Mouse (Mus musculus) urinary bladder, postnatal 36 days (tissue): ENCODE measurements around the gene Prg2.

Experiments
- DNase-seq, 2 experiments: peaks; one replicate each; pipeline ENCODE4 v3.0.0; 2022; ENCODE audit warnings: low spot score in 2 of 2, mixed read lengths in 1 of 2

The Prg2 gene

DNA sequence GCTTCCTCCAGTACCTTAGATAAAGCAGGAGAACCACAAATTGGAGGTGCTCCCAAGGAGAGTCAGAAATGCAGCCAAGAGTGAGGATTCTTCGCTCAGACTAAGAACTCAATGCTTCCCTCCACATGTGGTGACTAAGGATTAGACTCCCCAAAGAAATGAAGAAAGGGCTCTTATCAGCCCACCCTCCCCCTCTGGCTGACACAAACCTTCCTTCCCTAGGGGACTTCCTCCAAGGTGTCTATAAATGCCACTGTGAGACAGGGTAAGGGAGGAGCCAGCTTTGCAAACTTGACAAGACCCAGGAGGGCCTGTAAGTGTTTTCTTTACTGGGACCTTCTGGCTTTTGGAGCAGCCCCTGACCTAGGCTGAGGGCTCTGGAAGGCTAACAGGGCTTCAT lies at the start of gene Prg2:
TSS of gene Prg2 (plus strand) at position 274 of the 400 bp plus-strand sequence.
- DNase-seq, result no peak

DNA sequence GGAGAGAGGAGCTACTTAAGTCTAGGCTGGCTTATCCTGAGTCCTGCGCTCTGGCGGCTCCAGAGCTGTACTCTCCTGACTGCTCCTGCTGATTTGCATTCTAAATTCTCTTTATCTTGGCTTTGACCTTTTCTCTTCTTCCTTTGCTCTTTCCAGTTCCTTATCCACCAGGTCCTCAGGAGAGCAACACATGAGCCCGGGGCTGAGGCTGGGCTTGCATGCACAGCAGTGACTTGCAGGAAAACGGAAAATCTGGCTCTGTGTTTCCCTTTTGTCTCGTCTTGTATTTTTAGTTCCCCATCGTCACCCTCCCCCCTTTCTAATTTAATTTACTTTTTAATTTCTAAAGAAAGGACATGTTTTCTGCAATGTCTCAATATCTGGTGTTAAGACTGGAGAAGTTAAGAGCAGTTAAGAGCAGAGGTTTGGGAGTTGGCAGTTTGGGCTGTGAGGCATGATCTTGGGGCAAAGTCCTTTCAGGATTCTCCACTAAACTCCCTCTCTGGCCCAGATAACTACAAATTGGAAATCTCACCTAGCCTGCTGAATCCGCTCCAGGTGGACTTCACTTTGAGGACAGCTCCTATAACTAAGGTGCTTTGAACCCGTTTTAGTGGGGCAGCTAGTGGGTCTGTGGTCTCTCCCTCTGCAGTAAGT lies 46.1 kb upstream of the Prg2 start:
- no peak for DNase-seq

DNA sequence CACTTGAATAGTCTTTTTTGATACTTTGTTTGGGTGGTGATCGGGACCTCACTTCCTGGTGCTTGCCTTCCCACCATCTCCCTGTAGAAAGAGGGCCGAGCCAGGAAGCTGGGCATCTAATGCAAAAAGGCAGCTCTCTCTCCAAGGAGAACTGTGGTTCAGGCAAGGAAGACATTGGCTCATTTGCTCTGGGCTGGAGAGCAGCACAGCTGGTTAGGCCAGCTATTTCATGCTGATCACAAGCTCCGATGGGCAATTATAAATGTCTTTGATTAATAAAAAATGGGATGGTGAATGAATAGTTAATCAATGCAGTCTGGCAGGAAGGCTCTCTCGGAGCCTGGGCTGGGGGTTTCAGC lies 45.6 kb upstream of the Prg2 start:
- DNase-seq, result no peak

DNA sequence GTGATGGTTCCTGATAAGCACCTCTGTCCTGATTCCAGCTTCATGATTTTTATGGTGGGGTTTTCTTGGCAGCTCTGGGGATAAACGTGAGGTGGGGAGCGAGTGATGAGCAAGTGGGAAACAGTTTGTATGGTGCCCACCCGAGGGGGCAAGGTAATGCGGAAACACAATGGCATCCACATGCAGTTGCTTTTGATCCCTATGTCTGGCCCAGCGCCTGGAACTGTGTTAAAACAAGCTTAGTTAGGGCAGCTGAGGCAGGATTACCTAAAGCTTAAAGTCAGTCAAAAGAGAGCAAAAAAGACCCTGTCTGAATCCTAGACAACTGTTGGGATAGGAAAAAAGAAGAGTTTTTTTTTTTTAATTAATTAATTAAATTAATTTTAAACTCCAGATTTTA lies 45.2 kb upstream of the Prg2 start:
- no peak for DNase-seq

DNA sequence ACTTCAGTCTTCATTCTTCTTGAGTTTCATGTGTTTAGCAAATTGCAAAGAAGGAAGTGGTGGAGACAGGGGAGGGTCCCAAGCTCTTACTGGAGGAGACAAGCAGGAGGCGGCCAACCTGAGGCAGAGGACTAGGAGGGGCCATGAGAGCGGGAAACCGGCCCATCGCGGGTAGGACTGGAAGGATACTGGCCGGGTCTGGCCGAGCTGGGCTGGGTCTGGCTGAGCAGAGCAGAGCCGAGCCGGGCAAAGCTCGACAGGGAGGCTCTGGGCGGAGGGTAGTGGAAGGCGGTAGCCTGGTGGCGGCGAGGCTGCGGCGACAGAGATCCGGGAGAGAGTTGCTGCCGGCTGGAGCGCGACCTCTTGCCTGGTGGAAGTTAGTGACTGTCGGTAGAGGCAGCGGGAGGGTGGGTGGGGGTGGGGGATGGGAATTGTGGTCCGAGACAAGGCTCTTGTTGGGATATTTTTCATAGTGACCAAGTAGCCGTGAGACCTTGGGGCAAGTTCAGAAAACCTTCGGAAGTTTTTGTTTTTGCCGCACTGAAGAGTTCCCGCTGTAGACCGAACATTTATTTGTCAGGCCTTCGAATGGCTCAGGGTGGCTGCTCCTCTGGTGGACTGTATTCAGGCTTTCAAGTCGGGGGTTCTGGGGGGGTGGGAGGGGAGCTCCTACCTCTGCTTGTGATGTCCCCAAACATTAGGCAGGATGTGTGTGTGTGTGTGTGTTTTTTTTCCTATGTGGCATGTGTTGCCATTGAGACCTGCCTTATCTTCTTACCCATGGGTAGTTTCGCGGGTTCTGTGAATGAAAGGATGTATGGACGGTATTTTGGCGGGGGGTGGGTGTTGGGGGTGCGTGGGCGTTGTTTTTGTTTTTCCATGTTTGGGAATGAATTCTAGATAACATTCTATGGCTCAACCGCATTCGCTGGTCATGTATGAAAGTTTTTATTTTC lies 43.5 kb upstream of the Prg2 start, which contains the start of gene Slc43a3:
TSS of gene Slc43a3 (plus strand) at position 106 of the 956 bp plus-strand sequence.
- peak; percentile 64 to 89 for DNase-seq

DNA sequence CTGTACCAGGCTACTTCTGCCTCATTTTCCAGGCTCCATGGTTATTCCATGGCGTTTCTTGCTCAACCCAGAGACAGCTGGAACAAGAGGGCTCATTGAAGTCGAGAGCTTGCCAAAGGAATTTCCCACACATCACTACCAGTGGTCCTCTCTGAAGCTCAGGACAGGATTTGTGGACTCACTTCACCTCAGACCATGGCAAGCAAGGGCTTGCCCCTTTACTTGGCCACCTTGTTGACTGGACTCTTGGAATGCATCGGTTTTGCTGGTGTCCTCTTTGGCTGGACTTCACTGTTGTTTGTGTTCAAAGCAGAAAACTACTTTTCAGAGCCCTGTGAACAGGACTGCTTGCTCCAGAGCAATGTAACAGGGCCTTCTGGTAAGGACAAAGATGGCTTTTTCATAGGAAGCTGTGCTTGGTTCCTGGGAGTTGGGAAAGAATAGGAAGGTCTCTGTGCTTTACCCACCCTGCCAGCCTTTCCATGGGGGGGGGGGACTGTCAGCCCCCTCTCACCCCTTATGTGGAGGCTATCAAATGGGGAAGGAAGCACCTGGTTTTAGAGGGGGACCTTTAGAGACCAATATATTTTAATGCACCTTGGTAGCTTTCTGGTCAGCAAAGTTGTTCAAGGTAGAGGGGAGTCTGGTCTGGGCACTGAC lies 42.6 kb upstream of the Prg2 start:
- DNase-seq, result no peak

DNA sequence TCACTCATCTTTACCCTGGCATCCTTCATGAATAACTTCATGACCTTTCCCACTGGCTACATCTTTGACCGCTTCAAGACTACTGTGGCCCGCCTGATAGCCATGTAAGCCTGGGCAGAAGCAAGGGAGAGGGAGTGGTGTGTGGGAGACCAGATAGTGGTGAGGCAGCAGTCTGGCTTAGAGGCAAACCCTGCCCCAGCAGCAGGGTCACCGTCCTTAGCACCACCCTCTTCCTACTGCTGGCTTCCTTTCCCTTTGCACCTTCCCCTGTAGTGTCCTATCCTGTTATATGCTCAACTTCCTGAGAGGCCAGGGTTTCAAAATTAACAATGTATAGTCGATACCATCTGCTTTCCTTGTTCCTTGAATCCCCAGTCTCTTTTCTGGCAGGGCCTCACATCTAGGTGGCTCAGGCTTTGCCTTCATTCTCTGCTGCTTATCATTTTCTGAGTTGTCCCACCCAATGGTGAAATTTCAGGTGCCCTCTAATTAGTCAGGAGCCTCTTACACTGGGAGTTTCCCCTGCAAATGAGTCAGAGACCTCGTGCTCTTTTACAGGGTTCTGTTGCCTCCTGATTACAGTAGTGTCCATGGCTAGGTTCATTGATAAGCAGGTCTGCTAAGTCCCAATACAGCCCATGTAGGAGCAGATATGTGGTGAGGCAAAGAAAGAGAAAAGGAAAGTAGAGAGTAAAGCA lies 41.9 kb upstream of the Prg2 start:
- peak in 1 of 2 experiments; percentile 27 for DNase-seq

DNA sequence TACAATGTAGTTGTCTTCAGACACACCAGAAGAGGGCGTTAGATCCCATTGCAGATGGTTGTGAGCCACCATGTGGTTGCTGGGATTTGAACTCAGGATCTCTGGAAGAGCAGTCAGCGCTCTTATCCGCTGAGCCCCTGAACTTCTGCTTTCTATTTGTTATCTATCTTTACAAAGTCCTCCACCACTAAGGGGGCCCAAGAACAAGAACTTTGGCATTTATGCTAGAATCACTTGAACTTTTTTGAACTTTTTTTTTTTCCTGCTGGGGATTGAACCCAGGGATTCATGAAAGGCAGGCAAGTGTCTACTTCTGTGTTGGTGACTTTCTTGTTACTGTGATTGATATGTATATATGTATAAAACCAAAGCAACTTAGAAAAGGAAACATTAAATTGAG lies 41.0 kb upstream of the Prg2 start:
- no peak for DNase-seq

DNA sequence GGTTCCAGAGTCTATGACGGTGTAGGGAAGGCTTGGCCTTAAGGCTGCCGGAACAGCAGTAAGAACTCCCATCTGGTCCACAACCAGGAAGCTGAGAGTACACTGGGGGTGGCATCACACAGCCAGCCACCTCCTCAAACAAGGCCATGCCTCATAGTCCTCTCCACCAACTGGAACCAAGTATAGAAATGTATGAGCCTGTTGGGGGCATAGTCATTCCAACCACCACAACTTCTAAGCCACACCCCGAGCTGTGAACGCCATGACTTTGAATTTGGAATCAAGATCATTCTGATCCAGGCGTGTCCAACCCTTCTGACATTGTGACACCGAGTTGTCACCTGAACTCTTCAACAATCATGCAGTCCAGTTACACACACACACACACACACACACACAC lies 40.5 kb upstream of the Prg2 start:
- DNase-seq, result no peak

DNA sequence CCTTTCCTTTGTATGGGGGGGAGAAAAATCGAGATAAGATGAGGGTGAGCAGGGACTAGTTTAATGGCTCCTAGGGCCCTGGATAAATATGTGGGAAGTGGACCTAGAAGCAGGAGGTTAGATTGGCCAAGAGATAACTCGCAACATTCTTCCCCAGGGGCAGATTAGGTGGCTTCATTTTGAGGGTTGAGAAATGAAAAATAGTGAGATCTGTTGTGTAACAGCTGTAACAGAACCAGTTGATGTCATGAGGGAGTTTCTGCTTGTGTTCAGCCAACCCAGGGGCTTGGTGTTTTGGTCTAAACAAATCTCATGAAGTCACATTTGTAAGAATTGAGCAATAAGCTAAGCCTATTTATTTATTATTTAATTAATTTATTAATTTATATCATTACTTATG lies 38.9 kb upstream of the Prg2 start:
- no peak for DNase-seq

DNA sequence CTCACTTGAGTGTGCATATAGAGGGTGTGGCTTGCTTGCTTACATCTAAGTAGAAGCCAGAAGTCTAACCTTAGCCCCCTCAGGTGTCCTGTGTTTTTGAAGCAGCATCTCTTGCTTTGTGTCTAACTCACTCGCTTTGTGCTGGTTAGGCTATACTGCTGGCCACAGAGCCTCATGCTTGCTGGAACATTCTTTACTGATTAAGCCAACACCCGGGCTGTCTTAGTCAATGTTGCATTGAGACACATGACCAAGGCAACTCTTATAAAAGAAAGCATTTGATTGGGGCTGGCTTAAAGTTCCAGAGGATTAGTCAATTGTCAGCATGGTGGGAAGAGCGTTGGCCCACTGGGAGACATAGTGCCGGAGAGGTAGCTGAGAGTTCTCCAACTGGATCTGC lies 38.5 kb upstream of the Prg2 start:
- DNase-seq, result no peak

DNA sequence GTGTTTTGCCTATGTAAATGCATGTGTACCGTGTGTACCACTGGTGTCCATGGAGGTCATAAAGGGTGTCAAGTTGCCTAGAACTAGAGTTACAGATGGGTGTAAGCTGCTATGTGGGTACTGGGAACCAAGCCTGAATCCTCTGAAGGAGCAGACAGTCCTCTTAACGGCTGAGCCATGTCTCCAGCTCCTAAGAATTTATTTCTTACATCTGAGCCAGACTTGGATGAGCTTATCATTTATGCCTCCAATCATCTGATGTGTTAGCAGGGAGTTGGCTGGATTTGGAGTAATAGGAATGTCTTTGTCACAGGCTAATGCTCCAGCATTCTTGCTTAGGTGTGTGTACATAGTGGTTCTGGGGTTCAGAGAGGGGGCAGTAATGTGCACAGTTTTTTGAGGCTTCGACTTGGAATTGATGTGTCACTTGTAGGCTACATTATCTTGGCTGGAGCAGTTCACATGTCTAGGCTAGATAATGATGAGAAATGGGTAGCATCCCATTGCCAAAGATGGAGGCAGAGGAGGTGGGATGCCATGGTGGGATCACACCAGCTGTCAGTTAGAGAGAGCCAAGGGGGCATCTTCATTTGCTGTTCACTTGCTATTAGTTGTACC lies 33.0 kb upstream of the Prg2 start:
- DNase-seq, result no peak

DNA sequence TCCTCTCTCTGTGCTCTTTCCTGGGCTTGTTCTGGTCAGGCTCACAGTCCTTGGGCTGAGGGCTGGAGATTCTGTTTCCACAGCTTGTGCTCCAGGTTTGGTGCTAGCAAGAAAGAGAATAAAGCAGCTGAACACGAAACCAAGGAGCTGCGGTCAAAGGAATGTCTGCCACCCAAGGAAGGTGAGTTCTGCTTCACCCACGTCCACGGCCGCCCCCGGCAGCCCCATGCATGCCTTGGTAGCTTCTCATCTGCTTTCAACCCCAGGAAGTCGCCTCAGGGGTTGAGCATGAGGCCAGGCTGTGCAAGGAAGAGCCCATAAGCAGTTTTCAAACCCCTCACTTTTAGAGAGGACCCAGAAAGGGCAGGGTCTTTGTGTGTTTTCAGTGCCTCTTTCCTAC lies 32.0 kb upstream of the Prg2 start:
- DNase-seq, result no peak

DNA sequence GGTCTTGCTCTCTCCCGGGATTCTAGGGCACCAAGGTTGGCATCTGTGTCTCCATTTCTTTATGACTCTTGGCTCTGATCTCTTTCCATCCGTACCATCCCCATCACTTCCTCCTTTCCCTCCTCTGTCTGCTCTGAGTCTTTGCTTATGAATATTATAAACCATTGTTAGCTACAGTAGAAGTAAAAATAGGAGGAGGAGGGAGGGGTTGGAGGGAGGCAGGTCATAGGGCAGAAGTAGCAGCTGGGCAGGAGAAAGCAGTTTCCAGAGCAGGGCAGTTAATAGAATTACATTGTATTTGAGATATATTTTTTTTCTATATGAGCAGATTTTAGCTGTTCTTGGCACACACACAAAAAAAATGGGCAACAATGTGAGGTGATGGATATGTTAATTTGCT lies 31.5 kb upstream of the Prg2 start:
- no peak for DNase-seq

DNA sequence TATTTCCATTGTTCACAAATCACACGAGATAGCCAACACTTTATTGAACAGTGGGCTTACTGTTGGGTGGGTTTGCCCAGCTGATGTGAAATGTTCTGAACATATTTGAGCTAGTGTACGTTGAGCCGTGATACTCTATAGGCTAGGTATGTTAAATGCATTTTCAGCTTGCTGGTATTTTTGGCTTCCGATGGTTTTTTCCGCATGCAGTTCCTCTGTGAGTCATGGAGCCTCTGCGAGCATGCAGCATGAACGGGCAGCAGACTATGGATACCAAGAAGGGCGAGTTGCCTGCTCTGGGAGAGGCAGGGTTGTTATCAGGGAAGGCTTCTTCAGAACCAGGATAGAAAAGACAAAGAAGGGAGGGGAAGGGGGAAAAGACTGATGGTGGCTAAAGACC lies 29.2 kb upstream of the Prg2 start:
- DNase-seq, result no peak

DNA sequence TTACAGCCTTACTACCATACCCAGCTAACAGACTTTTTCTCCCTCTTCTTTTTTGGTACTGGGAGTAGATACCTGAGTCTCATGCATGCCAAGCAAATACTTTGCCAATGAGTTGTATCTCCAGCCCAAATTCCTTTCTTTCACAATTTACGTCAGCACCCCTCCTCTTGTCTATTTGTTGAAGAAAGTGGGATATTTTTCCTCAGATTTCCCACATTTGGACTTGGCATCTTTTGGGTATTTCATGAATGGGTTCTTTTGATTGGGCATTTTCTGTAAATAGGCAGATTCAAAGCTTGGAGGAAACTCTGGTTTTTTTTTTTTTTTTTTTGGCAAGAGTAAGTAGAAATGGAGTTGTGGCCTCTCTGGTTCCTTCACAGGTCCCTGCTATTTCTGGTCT lies 28.0 kb upstream of the Prg2 start:
- no peak for DNase-seq

DNA sequence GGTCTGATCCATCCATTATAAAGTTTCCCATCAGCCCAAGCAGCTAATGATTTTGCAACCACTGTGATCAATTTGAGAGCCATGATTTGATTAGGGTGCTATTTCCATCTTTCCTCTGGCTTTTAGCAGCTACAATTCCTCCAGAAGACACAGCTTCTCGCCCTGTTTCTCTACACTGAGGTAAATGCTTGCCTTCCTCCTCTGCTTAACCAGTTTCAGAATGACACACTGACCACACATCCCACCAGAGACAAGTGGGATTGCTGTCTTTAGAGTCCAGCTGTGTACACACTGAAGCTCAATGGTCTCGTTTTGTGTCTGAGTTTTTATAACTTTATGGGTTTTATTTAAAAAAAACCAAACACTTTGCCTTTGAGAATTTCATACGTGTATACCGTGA lies 27.6 kb upstream of the Prg2 start:
- DNase-seq, result no peak

DNA sequence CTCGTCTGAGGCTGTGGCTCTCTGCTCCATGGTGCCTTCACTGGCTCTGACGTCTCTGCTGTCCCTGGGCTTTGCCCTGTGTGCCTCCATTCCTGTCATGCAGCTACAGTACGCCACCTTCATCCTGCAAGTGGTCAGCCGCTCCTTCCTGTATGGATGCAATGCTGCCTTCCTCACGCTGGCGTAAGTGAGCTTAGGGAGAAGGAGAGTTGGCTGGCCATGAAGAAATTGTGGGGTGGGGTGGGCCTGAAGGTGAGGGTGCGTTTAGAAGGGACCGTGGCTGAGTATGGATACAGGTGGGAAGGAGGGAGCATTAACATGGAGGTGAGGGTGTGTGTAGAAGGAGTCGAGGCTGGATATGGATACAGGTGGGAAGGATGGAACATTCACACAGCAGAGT lies 24.8 kb upstream of the Prg2 start:
- DNase-seq, result no peak

DNA sequence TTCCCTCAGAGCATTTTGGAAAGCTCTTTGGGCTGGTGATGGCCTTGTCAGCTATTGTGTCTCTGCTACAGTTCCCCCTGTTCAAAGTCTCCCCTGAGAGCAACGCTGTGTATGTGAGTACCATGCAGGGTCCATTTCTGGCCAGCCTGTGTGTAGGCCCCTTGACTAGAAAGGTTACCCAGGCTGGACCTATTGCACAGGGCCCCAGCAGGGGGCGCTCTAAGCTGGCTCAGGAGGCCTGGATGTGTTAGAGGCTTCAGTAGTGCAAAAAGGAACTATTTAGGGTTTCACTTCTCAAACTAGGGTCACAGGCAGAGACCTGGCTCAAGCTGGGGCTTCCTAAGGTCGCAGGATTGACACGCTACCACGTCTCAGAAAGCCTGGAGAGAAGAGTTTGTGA lies 24.0 kb upstream of the Prg2 start:
- DNase-seq, result peak; percentile 17 to 46

DNA sequence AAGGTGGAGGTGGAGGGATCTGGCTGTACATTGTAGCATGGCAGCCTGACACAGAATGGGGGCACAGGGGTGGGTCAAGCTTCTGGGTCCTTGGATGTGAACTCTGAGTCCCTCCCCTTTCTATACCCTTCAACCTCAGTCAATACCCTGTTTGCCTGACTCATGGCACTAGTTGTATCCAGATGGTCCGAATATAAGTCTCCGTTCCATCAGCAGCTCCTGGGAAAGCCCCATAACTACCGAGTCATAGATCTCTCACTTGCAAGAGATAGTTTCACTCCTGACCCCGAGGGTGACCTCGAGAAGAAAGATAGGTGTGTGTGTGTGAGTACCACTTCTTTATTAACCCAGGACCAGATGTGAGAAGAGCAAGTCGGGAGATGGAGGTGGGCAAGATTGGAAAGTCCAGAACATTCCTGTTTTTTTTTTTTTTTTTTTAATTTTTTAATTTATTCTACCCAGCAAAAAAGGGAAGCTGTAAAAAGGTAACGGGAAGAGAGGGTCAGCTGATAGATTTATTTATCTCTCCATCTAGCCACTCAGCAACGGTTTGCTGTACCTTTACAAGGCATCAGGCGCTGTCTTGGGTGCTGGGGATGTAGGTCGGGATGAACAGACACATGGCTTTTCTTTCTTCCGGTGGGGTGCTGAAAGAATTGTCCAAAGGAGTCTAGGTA lies 21.5 kb upstream of the Prg2 start:
- DNase-seq, result no peak

DNA sequence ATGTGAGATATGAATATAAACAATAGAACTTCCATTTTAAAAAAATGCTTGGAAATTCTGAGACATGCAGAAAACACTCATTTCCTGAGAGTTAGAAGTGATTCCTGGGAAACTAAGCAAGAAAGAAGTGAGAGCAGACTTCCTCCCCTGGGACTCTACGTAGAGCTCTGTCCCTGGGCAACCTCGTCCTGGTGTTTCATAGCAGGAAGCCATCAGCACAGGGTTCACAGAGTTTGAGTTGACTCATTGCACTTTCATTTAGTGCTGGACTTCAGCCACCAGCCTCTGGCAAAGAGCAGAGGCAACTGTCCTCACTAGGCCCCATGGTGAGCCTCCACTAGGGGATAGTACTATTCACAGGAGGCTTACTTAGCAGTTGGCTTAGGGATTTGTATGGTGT lies 19.0 kb upstream of the Prg2 start:
- DNase-seq, result peak; percentile 29 to 65
